Mouse (Mus musculus) liver, embryonic 14.5 days (tissue): Measurements from ENCODE around the gene Man2c1. TPM values are rescaled to one million over a fixed set of nuclear protein-coding genes. Genes with fewer than 3 reads are reported as not detected.

Experiments used
- ATAC-seq: fragments of 200-750 bp; cut with Nextera tagmentation; 2 replicates; pipeline ENCODE4 v1.8.0; 2017; ENCODE audit warnings: moderate number of reproducible peaks, mild to moderate bottlenecking, moderate library complexity; ENCODE audit not compliant: insufficient read depth
- DNase-seq, 3 experiments: peaks; one replicate each; pipeline ENCODE4 v3.0.0-alpha.2; 2012 to 2013; ENCODE audit warnings: low read depth in 3 of 3, low spot score in 3 of 3
- H3K27ac ChIP-seq: fragments of 300-500 bp; sonication (generic); 2 replicates; pipeline ENCODE4 v1.5.1; 2014; ENCODE audit warnings: moderate library complexity, mild to moderate bottlenecking, control low read depth, inconsistent platforms
- H3K27me3 ChIP-seq: fragments of 300-500 bp; sonication (generic); 2 replicates; pipeline ENCODE4 v1.6.1; 2014; ENCODE audit warnings: mild to moderate bottlenecking, low read length, moderate library complexity; ENCODE audit not compliant: control insufficient read depth, insufficient read depth
- H3K36me3 ChIP-seq: fragments of 300-500 bp; sonication (generic); replicated peaks from 2 replicates; pipeline ENCODE4 v1.6.1; 2014; ENCODE audit warnings: low read depth; ENCODE audit not compliant: control insufficient read depth, insufficient read depth
- H3K4me1 ChIP-seq, 2 experiments: fragments of 200-500 bp in 1 of 2; fragments of 300-500 bp in 1 of 2; sonication (generic) in 1 of 2; replicated peaks; 2 replicates each; pipeline ENCODE4 v1.6.1; 2012 to 2014; ENCODE audit warnings: antibody characterized with exemption in 1 of 2, inconsistent platforms in 1 of 2, low read length in 1 of 2; ENCODE audit not compliant: control insufficient read depth in 2 of 2, insufficient read depth in 2 of 2
- H3K4me2 ChIP-seq: fragments of 300-500 bp; sonication (generic); 2 replicates; pipeline ENCODE4 v1.6.1; 2014; ENCODE audit warnings: low read depth, mild to moderate bottlenecking, control low read depth, moderate library complexity
- H3K4me3 ChIP-seq, 2 experiments: fragments of 200-500 bp in 1 of 2; fragments of 300-500 bp in 1 of 2; sonication (generic) in 1 of 2; 2 replicates each; pipeline ENCODE4 v1.5.1; 2012 to 2014; ENCODE audit warnings: low read depth in 2 of 2, low read length in 2 of 2, mild to moderate bottlenecking in 2 of 2, control low read depth in 1 of 2, inconsistent platforms in 1 of 2, moderate library complexity in 1 of 2; ENCODE audit not compliant: insufficient read depth in 1 of 2
- H3K9ac ChIP-seq: fragments of 300-500 bp; sonication (generic); replicated peaks from 2 replicates; pipeline ENCODE4 v1.6.1; 2014; ENCODE audit warnings: mild to moderate bottlenecking, control low read depth, moderate library complexity
- H3K9me3 ChIP-seq: fragments of 300-500 bp; sonication (generic); 2 replicates; pipeline ENCODE4 v1.6.1; 2016; ENCODE audit warnings: low read length, mixed read lengths; ENCODE audit not compliant: control insufficient read depth
- CTCF ChIP-seq: IDR thresholded peaks from 2 replicates; pipeline ENCODE4 v1.5.1; 2016; ENCODE audit warnings: antibody characterized with exemption, low read depth, control low read depth
- EP300 ChIP-seq: IDR thresholded peaks from 2 replicates; pipeline ENCODE4 v1.6.1; 2016; ENCODE audit warnings: antibody characterized with exemption, low read depth
- WGBS: fragments of 180-500 bp; shearing (Covaris S2); extraction: QIAGEN DNeasy Blood & Tissue Kit; methylation state at CpG from one replicate; pipeline ENCODE4 v1.1.7; 2014; ENCODE audit not compliant: insufficient replicate concordance; 5-methylcytosine and 5-hydroxymethylcytosine counted together
- polyA plus RNA-seq, 2 experiments: library from polyadenylated mRNA; depleted of rRNA in 1 of 2; stranded (reverse) in 1 of 2; unstranded in 1 of 2; fragments of >200 nt; fragmentation: Nextera tagmentation in 1 of 2; extraction: Ambion mirVana in 1 of 2; gene quantifications; 2 replicates each; pipeline versions ENCODE4 v1.2.1 to v1.2.3; 2012 to 2014

Man2c1 gene
- polyA plus RNA-seq, 2 experiments, result 7.4 to 27.1 TPM

- peak within 1 kb of the TSS; percentile 65 for H3K4me2 ChIP-seq
- H3K27me3 ChIP-seq, result no peaks in the 10 kb centered on the region
- H3K9me3 ChIP-seq, result no peaks in the 10 kb centered on the region
- DNase-seq, result peak; percentile 60 to 69 (median 61)
- ATAC-seq, result peak; percentile 88
- no peak within 1 kb of the TSS; the same call in 1 of the 2 replicates for H3K27ac ChIP-seq
- H3K4me3 ChIP-seq, result peak within 1 kb of the TSS; percentile 54 to 68
- H3K9ac ChIP-seq, result peak within 1 kb of the TSS; percentile 35
- TF ChIP-seq CTCF (peak; percentile 40; the same call in 1 of the 2 replicates), EP300 (no peak)
- no peaks in the 10 kb centered on the region for H3K36me3 ChIP-seq
- peaks cover 0 to 11% of the 10 kb centered on the region in 2 experiments; a peak in 2 of 4 replicates for H3K4me1 ChIP-seq
- 2% methylated on average over 27 of the region's 27 CpGs for WGBS
Observed at GRCm38 (mm10) chr9:57148144-57148878, 17.8 kb downstream of the Man2c1 start, which contains the start of gene Neil1. Gene Neil1, minus strand, starts transcription at chr9:57148305.

- 0 out of 4 replicates have a peak overlapping the region, but pooled peaks of 1 of the 2 experiments have one; percentile 68 for H3K4me3 ChIP-seq
- H3K27me3 ChIP-seq, result no peaks in the 10 kb centered on the region
- no peak overlapping the region for H3K27ac ChIP-seq
- DNase-seq (no peak), ATAC-seq (no peak)
- peak overlapping the region; percentile 65 for H3K4me2 ChIP-seq
- WGBS, result 69% methylated on average over 6 of the region's 6 CpGs
- no peaks in the 10 kb centered on the region for H3K9me3 ChIP-seq
- H3K36me3 ChIP-seq, result no peaks in the 10 kb centered on the region
- H3K9ac ChIP-seq, result no peak overlapping the region
- peaks cover 0 to 11% of the 10 kb centered on the region in 2 experiments; a peak in 2 of 4 replicates for H3K4me1 ChIP-seq
- no peak for TF ChIP-seq CTCF
- no peak for TF ChIP-seq EP300
Observed at GRCm38 (mm10) chr9:57149021-57149420, 18.5 kb downstream of the Man2c1 start.

- TF ChIP-seq CTCF (no peak), EP300 (no peak)
- no peak overlapping the region for H3K9ac ChIP-seq
- no peak for ATAC-seq
- DNase-seq, result no peak
- H3K4me1 ChIP-seq, result peaks cover 0 to 11% of the 10 kb centered on the region in 2 experiments; a peak in 2 of 4 replicates
- WGBS, result 73% methylated on average over 5 of the region's 5 CpGs
- no peak overlapping the region for H3K4me2 ChIP-seq
- no peaks in the 10 kb centered on the region for H3K27me3 ChIP-seq
- no peaks in the 10 kb centered on the region for H3K36me3 ChIP-seq
- no peaks in the 10 kb centered on the region for H3K9me3 ChIP-seq
- H3K27ac ChIP-seq, result no peak overlapping the region
- no peak overlapping the region for H3K4me3 ChIP-seq
Observed at GRCm38 (mm10) chr9:57150192-57150591, 19.7 kb downstream of the Man2c1 start.

DNA sequence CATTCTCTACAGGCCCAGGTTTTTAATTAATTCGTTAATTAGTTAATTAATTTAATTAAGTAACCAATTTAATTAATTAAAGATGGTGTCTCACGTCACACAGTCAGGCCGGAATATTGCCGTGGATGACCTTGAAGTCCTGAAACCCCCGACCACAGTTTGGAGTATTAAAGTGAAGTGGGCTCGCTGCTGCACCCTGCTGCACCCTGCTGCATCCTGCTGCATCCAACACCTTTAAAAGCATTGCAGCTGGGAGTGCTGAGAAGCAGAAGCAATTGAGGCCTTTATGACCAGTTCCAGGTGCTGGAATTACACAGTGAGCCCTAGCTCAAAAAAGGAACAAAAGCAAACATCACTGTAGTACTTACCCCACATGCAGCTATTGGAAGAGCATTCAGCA is 21.8 kb downstream of the Man2c1 start:
- no peak for TF ChIP-seq CTCF
- TF ChIP-seq EP300, result no peak
- no peaks in the 10 kb centered on the region for H3K36me3 ChIP-seq
- 42% methylated on average over 6 of the region's 6 CpGs for WGBS
- no peak overlapping the region for H3K4me2 ChIP-seq
- no peaks in the 10 kb centered on the region for H3K9me3 ChIP-seq
- ATAC-seq (no peak), DNase-seq (no peak)
- no peak overlapping the region for H3K9ac ChIP-seq
- H3K4me1 ChIP-seq, result peaks cover 0 to 12% of the 10 kb centered on the region in 2 experiments; a peak in 2 of 4 replicates
- H3K27ac ChIP-seq, result no peak overlapping the region
- no peak overlapping the region for H3K4me3 ChIP-seq
- H3K27me3 ChIP-seq, result no peaks in the 10 kb centered on the region

- no peaks in the 10 kb centered on the region for H3K27me3 ChIP-seq
- no peak overlapping the region for H3K4me3 ChIP-seq
- 78% methylated on average over 7 of the region's 7 CpGs for WGBS
Observed at GRCm38 (mm10) chr9:57156383-57156782, 25.9 kb downstream of the Man2c1 start.

More at GRCm38 (mm10) chr9:57156383-57156782, 25.9 kb downstream of the Man2c1 start:
- Histone ChIP-seq H3K9me3 (no peaks in the 10 kb centered on the region), H3K27ac (no peak overlapping the region), H3K4me1 (peaks cover 0 to 9% of the 10 kb centered on the region in 2 experiments; a peak in 2 of 4 replicates), H3K4me2 (no peak overlapping the region), H3K36me3 (no peaks in the 10 kb centered on the region), H3K9ac (no peak overlapping the region)
- TF ChIP-seq CTCF (no peak), EP300 (no peak)
- no peak for DNase-seq
- no peak for ATAC-seq
